Mouse (Mus musculus) G1E (cell line): ENCODE measurements around the gene Cobll1.

Experiments
- CTCF ChIP-seq: IDR thresholded peaks from 2 replicates; pipeline ENCODE4 v1.5.1; 2012; ENCODE audit warnings: low read depth, low read length, inconsistent platforms, mixed read lengths
- GATA1 ChIP-seq: IDR thresholded peaks from 2 replicates; pipeline ENCODE4 v1.6.1; 2012; ENCODE audit warnings: borderline replicate concordance, low read length, inconsistent platforms, mixed read lengths
- GATA2 ChIP-seq: IDR thresholded peaks from 2 replicates; pipeline ENCODE4 v1.6.1; 2012; ENCODE audit warnings: low read depth, low read length, inconsistent platforms, borderline replicate concordance
- POLR2AphosphoS5 ChIP-seq: IDR thresholded peaks from 2 replicates; pipeline ENCODE4 v1.6.1; 2012; ENCODE audit warnings: low read depth, low read length, inconsistent platforms; ENCODE audit not compliant: insufficient replicate concordance
- TAL1 ChIP-seq: conservative IDR thresholded peaks from 2 replicates; pipeline ENCODE4 v1.6.1; 2012; ENCODE audit warnings: low read depth, low read length, inconsistent platforms, mixed read lengths

GRCm38 (mm10) chr2:65217677-65218076 lies 21.5 kb downstream of the Cobll1 start:
- no peak for TF ChIP-seq CTCF
- TF ChIP-seq GATA1: no peak
- no peak for TF ChIP-seq POLR2AphosphoS5
- no peak for TF ChIP-seq TAL1
- no peak for TF ChIP-seq GATA2
